Mouse (Mus musculus) C2C12 (cell line): ENCODE results near the gene Zfp652. TPM values are rescaled to one million over a fixed set of nuclear protein-coding genes. Genes with fewer than 3 reads are reported as not detected.

ENCODE experiments used
- H3K27me3 ChIP-seq: one replicate; pipeline ENCODE4 v1.6.1; 2011; ENCODE audit not compliant: control insufficient read depth, insufficient read depth, insufficient read length
- H3K36me3 ChIP-seq: one replicate; pipeline ENCODE4 v1.6.1; 2011; ENCODE audit not compliant: control insufficient read depth, insufficient read depth
- H3K4me3 ChIP-seq: one replicate; pipeline ENCODE4 v1.5.1; 2011; ENCODE audit warnings: mild to moderate bottlenecking, control low read depth; ENCODE audit not compliant: poor library complexity, insufficient read depth, severe bottlenecking
- H3K79me2 ChIP-seq: one replicate; pipeline ENCODE4 v1.6.1; 2011; ENCODE audit not compliant: control insufficient read depth, insufficient read depth
- H3K79me3 ChIP-seq: one replicate; pipeline ENCODE4 v1.6.1; 2011; ENCODE audit warnings: low read depth, control low read depth
- H3ac ChIP-seq: one replicate; pipeline ENCODE3; 2011; ENCODE audit warnings: low read depth; ENCODE audit not compliant: control insufficient read depth, insufficient read length
- CEBPB ChIP-seq: IDR thresholded peaks from one replicate; pipeline ENCODE4 v1.6.1; 2011; ENCODE audit warnings: low read depth, mild to moderate bottlenecking, control low read depth, moderate library complexity
- CTCF ChIP-seq: IDR thresholded peaks from one replicate; pipeline ENCODE4 v1.5.1; 2011; ENCODE audit not compliant: control insufficient read depth, insufficient read depth, insufficient read length
- FOSL1 ChIP-seq: IDR thresholded peaks from one replicate; pipeline ENCODE4 v1.8.0; 2011; ENCODE audit warnings: mild to moderate bottlenecking, low read length; ENCODE audit not compliant: poor library complexity, insufficient read depth, severe bottlenecking
- MAX ChIP-seq: IDR thresholded peaks from one replicate; pipeline ENCODE4 v1.6.1; 2011; ENCODE audit warnings: mild to moderate bottlenecking, control low read depth
- MYOD1 ChIP-seq: IDR thresholded peaks from one replicate; pipeline ENCODE4 v1.6.1; 2011; ENCODE audit warnings: low read depth; ENCODE audit not compliant: control insufficient read depth, insufficient read length
- MYOG ChIP-seq: IDR thresholded peaks from one replicate; pipeline ENCODE4 v1.6.1; 2011; ENCODE audit not compliant: control insufficient read depth, insufficient read length; ENCODE audit errors: extremely low read depth
- USF1 ChIP-seq: IDR thresholded peaks from one replicate; pipeline ENCODE4 v1.6.1; 2011; ENCODE audit warnings: low read depth, mild to moderate bottlenecking, control low read depth, moderate library complexity
- polyA plus RNA-seq: library from polyadenylated mRNA; unstranded; fragments of >200 nt; fragmentation: generic; extraction: Trizol; gene quantifications from one replicate; pipeline ENCODE4 v1.2.1, GENCODE M21; 2012; ENCODE audit warnings: missing spikeins

The Zfp652 gene
- polyA plus RNA-seq, 1 experiment: 4.8 TPM

GRCm38 (mm10) chr11:95832129-95833005, 119.9 kb downstream of the Zfp652 start:
- H3K27me3 ChIP-seq: no peaks in the 10 kb centered on the region
- no peaks in the 10 kb centered on the region for H3K79me3 ChIP-seq
- H3K79me2 ChIP-seq: no peaks in the 10 kb centered on the region
- no peak overlapping the region for H3ac ChIP-seq
- no peak for TF ChIP-seq CTCF
- no peak overlapping the region for H3K4me3 ChIP-seq
- no peaks in the 10 kb centered on the region for H3K36me3 ChIP-seq

- Histone ChIP-seq H3ac (no peak overlapping the region), H3K4me3 (no peak overlapping the region), H3K79me3 (no peaks in the 10 kb centered on the region), H3K36me3 (no peaks in the 10 kb centered on the region), H3K27me3 (no peaks in the 10 kb centered on the region), H3K79me2 (no peaks in the 10 kb centered on the region)
- TF ChIP-seq CTCF (no peak), MAX (no peak), MYOD1 (no peak), USF1 (no peak), FOSL1 (no peak), CEBPB (no peak), MYOG (no peak)
Observed at GRCm38 (mm10) chr11:95833006-95833570, 120.6 kb downstream of the Zfp652 start.

GRCm38 (mm10) chr11:95833631-95834142, 121.2 kb downstream of the Zfp652 start:
- H3K4me3 ChIP-seq: no peak overlapping the region
- H3K36me3 ChIP-seq: no peaks in the 10 kb centered on the region
- TF ChIP-seq USF1 (no peak), FOSL1 (no peak), CTCF (no peak), CEBPB (no peak), MYOD1 (no peak), MAX (no peak), MYOG (no peak)
- H3K79me3 ChIP-seq: no peaks in the 10 kb centered on the region
- H3ac ChIP-seq: no peak overlapping the region
- no peaks in the 10 kb centered on the region for H3K27me3 ChIP-seq
- H3K79me2 ChIP-seq: no peaks in the 10 kb centered on the region

- H3K79me2 ChIP-seq: no peaks in the 10 kb centered on the region
- H3K79me3 ChIP-seq: no peaks in the 10 kb centered on the region
- H3K36me3 ChIP-seq: no peaks in the 10 kb centered on the region
- H3ac ChIP-seq: no peak overlapping the region
- no peaks in the 10 kb centered on the region for H3K27me3 ChIP-seq
- TF ChIP-seq CTCF: no peak
- TF ChIP-seq MYOD1: peak; percentile 47
- no peak overlapping the region for H3K4me3 ChIP-seq
Observed at GRCm38 (mm10) chr11:95834143-95834667, 121.7 kb downstream of the Zfp652 start.

GRCm38 (mm10) chr11:95834742-95835710, 122.6 kb downstream of the Zfp652 start:
- Histone ChIP-seq H3K79me2 (no peaks in the 10 kb centered on the region), H3K4me3 (no peak overlapping the region), H3ac (no peak overlapping the region), H3K79me3 (no peaks in the 10 kb centered on the region), H3K27me3 (no peaks in the 10 kb centered on the region), H3K36me3 (no peaks in the 10 kb centered on the region)
- TF ChIP-seq MAX (no peak), USF1 (no peak)
